20 mouse cellular contexts compared by ENCODE assay signal in the genomic region with DNA sequence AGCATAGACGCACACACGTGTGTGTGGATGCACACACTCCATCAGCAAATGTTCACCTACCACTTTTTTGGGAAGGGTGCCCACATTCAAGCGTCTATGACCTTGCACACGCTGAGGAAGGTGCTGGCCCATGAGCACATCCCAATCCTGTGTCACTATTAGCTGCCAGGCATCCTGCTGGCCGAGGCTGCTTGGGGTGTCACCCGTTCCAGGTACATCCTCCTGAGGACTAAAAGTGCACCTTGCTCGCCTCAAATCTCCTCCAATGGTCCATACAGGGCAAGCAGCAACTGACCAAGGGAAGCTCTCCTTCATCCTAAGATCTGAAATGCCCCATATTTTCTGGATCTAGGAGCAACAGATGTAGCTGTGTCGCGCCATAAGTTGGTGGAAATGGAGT.
DNase-seq lines count a peak whose midpoint lies in the region; ATAC-seq lines count a peak whose summit lies in the region.
"Had no signal": no experiment of that assay in that cellular context is flagged by ENCODE, and none has a peak within 500 bp of the region (broad histone marks: within the 10 kb centered on the region; RNA-seq: fewer than 3 reads in every experiment).

No protein-coding gene starts in this region.

- H3K9ac ChIP-seq in heart, embryonic 11.5 days (ENCODE audit: low read depth, low read length): no peak overlapping the region

- H3K4me2 ChIP-seq in heart, embryonic 11.5 days: no peak overlapping the region

- no peaks in the 10 kb centered on the region for H3K27me3 ChIP-seq in heart, embryonic 11.5 days (ENCODE audit: control insufficient read depth, insufficient read depth, low read length)
- H3K27me3 ChIP-seq: CH12.LX had no signal

- ATAC-seq in cerebellum, adult (ENCODE audit: insufficient number of reproducible peaks, low FRiP score, low TSS enrichment): no peak
- no peak for ATAC-seq in heart, embryonic 11.5 days (replicated peaks; ENCODE audit: insufficient number of reproducible peaks, low FRiP score, low TSS enrichment)
- ATAC-seq: activated CD4-positive, CD25-positive, alpha-beta regulatory T cell, adult 4 months; CD4-positive, CD25-positive, alpha-beta regulatory T cell, adult 4 months; Patski had no signal

- H3K4me1 ChIP-seq in heart, embryonic 11.5 days (ENCODE audit: control insufficient read depth, insufficient read depth, low read length): no peaks in the 10 kb centered on the region

- no peaks in the 10 kb centered on the region for H3K36me3 ChIP-seq in heart, embryonic 11.5 days (ENCODE audit: control insufficient read depth, insufficient read depth, low read length)
- H3K36me3 ChIP-seq: G1E had no signal

- no peaks in the 10 kb centered on the region for H3K9me3 ChIP-seq in heart, embryonic 11.5 days (replicated peaks; ENCODE audit: control insufficient read depth, low read length)
- H3K9me3 ChIP-seq: G1E had no signal

- DNase-seq in cerebellum, postnatal 25 days: peak; percentile 15
- peak; percentile 79 for DNase-seq in heart, adult 11 months
- DNase-seq: adrenal gland, adult 2 months; adrenal gland, adult 8-10 months; adrenal gland, postnatal 10 days; adrenal gland, postnatal 14 days; adrenal gland, postnatal 25 days; adrenal gland, postnatal 36 days; B cell, adult 2 months; cerebellum, adult 11 months; cerebellum, adult 11-12 months; cerebellum, adult 18-20 months; cerebellum, adult 2 months had no signal

- H3K4me3 ChIP-seq in heart, embryonic 11.5 days (ENCODE audit: low read depth, low read length): no peak overlapping the region

- no peak overlapping the region for H3K27ac ChIP-seq in heart, embryonic 11.5 days (ENCODE audit: low read depth, low read length)

- 82% methylated on average over 9 of the region's 9 CpGs for WGBS in heart, embryonic 11.5 days (ENCODE audit: insufficient replicate concordance)
